Mouse (Mus musculus): ENCODE measurements around the gene Ndufs7. TPM values are rescaled to one million over a fixed set of nuclear protein-coding genes. Genes with fewer than 3 reads are reported as not detected.

Ndufs7 gene
- total and polyA plus RNA-seq, 2 experiments from 2014 or later: 291 to 430 TPM

DNA sequence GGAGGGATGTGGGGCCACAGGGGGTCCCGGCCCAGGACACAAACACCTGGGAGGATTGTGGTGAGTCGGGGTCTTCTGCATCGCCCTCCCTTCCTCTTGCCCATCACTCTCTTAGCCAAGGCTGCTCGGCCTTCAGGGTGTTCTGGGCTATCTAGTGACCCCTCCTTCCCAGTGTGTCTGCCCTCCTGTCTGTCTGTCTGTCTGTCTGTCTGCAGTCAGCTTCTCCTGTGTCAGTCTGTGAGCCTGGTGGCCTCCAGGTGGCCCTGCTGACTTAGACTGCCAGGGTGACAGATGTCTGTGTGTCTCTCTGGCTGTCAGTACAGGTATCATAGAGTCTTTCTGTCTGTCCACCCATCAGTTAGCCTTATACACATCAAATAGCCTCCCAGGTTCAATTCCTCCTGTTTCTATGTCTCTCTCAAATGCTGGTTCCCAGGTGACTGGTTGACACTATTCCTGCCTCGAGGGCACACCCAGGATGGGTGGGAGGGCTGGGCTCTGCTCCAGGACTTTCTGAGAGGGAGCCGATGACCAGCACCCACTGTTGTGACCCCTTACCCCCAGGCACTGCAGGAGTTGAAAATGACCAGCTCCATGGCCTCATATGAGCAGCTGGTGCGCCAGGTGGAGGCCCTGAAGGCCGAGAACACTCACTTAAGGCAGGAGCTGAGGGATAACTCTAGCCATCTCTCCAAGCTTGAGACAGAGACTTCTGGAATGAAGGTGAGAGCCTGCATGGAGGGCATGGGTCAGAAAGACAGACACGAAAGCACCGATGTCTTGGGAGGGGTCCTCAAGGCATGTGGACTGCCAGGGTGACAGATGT is 52.5 kb downstream of the Ndufs7 start:
- peak overlapping the region; percentile 99 for H3K27ac ChIP-seq
- peaks cover 40% of the 10 kb centered on the region for H3K4me1 ChIP-seq (ENCODE audit: insufficient read depth, low read length)
- H3K4me3 ChIP-seq (ENCODE audit: low read length): peak overlapping the region; percentile 58
- H3K9ac ChIP-seq (replicated peaks; ENCODE audit: low read length): peak overlapping the region; percentile 90
- TF ChIP-seq CTCF (IDR thresholded peaks at IDR 0.05; ENCODE audit: low read depth): peak; percentile 20; the same call in 1 of the 2 replicates
- ATAC-seq (no peak), DNase-seq (ENCODE audit: low spot score) (no peak)
- peak overlapping the region; percentile 74 for H3K4me2 ChIP-seq (ENCODE audit: low read depth, low read length)
- 44% methylated on average over 10 of the region's 10 CpGs for WGBS
- H3K36me3 ChIP-seq (ENCODE audit: insufficient read depth, low read length): peaks cover 19% of the 10 kb centered on the region
- H3K27me3 ChIP-seq (ENCODE audit: insufficient read depth, low read length): no peaks in the 10 kb centered on the region
- H3K9me3 ChIP-seq (ENCODE audit: low read length): no peaks in the 10 kb centered on the region

DNA sequence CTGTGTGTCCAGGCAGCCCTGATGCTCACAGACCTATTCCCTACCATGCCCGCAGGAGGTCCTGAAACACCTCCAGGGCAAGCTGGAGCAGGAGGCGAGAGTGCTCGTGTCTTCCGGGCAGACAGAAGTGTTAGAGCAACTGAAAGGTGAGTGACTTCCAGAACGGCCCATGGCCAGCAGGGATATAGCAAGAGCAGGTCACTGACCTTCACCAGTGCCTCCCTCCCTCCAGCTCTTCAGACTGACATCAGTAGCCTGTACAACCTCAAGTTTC is 53.1 kb downstream of the Ndufs7 start:
- no peak for TF ChIP-seq CTCF (IDR thresholded peaks at IDR 0.05; ENCODE audit: low read depth)
- H3K4me2 ChIP-seq (ENCODE audit: low read depth, low read length): peak overlapping the region; percentile 74
- DNase-seq (ENCODE audit: low spot score): no peak
- ATAC-seq: no peak
- H3K27me3 ChIP-seq (ENCODE audit: insufficient read depth, low read length): no peaks in the 10 kb centered on the region
- H3K9me3 ChIP-seq (ENCODE audit: low read length): no peaks in the 10 kb centered on the region
- 32% methylated on average over 5 of the region's 5 CpGs for WGBS
- H3K27ac ChIP-seq: peak overlapping the region; percentile 99
- peak overlapping the region; percentile 90 for H3K9ac ChIP-seq (replicated peaks; ENCODE audit: low read length)
- H3K4me1 ChIP-seq (ENCODE audit: insufficient read depth, low read length): peaks cover 34% of the 10 kb centered on the region
- H3K4me3 ChIP-seq (ENCODE audit: low read length): peak overlapping the region; percentile 58
- H3K36me3 ChIP-seq (ENCODE audit: insufficient read depth, low read length): peaks cover 25% of the 10 kb centered on the region

DNA sequence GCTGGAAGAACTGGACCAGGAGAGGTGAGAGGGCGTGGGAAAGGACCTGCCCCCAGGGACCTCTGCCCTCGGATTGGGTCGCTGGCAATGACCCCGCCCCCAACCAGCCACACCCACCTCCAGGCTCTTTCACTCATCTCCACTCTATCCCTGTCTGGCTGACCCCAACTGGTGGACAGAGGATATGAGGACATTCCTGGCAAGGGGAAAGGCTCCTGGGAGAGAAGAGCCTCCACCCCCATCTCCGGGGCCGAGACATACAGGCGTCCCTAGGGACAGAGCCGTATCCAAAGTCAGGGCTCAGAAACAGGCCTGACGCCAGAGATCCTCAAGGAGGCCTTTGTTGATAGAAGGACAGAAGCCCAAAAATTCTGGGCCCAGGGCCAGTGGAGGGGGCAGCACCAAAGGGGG is 53.6 kb downstream of the Ndufs7 start:
- Histone ChIP-seq H3K4me2 (ENCODE audit: low read depth, low read length) (peak overlapping the region; percentile 74), H3K36me3 (ENCODE audit: insufficient read depth, low read length) (peaks cover 29% of the 10 kb centered on the region), H3K4me1 (ENCODE audit: insufficient read depth, low read length) (peaks cover 30% of the 10 kb centered on the region), H3K4me3 (ENCODE audit: low read length) (peak overlapping the region; percentile 58), H3K27ac (peak overlapping the region; percentile 99), H3K9me3 (ENCODE audit: low read length) (no peaks in the 10 kb centered on the region), H3K9ac (replicated peaks; ENCODE audit: low read length) (peak overlapping the region; percentile 90; the same call in 1 of the 2 replicates), H3K27me3 (ENCODE audit: insufficient read depth, low read length) (no peaks in the 10 kb centered on the region)
- 5% methylated on average over 9 of the region's 9 CpGs for WGBS
- DNase-seq (ENCODE audit: low spot score): peak; percentile 91
- TF ChIP-seq CTCF (IDR thresholded peaks at IDR 0.05; ENCODE audit: low read depth): peak; percentile 7; the same call in 1 of the 2 replicates
- ATAC-seq: peak; percentile 64

DNA sequence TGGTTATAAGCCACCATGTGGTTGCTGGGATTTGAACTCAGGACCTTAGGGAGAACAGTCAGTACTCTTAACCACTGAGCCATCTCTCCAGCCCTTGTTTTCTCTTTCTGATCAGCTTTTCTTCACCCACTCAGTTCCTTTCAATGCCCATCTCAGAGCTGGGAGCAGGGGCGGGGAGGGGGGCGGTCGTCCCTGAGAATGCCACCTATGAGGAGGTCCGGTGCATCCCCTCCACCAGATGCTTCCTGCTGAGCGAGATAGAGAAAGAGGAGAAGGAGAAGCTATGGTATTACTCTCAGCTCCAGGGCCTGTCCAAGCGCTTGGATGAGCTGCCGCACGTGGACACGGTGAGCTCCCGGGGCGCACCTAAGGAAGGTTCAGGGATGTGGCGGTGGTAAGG is 55.5 kb downstream of the Ndufs7 start:
- Histone ChIP-seq H3K9me3 (ENCODE audit: low read length) (no peaks in the 10 kb centered on the region), H3K9ac (replicated peaks; ENCODE audit: low read length) (no peak overlapping the region), H3K4me3 (ENCODE audit: low read length) (no peak overlapping the region), H3K4me1 (ENCODE audit: insufficient read depth, low read length) (peaks cover 19% of the 10 kb centered on the region), H3K27me3 (ENCODE audit: insufficient read depth, low read length) (no peaks in the 10 kb centered on the region), H3K4me2 (ENCODE audit: low read depth, low read length) (no peak overlapping the region), H3K36me3 (ENCODE audit: insufficient read depth, low read length) (peaks cover 49% of the 10 kb centered on the region), H3K27ac (peak overlapping the region; percentile 20; the same call in 1 of the 2 replicates)
- WGBS: 43% methylated on average over 12 of the region's 12 CpGs
- TF ChIP-seq CTCF (IDR thresholded peaks at IDR 0.05; ENCODE audit: low read depth): no peak
- DNase-seq (ENCODE audit: low spot score) (no peak), ATAC-seq (no peak)

DNA sequence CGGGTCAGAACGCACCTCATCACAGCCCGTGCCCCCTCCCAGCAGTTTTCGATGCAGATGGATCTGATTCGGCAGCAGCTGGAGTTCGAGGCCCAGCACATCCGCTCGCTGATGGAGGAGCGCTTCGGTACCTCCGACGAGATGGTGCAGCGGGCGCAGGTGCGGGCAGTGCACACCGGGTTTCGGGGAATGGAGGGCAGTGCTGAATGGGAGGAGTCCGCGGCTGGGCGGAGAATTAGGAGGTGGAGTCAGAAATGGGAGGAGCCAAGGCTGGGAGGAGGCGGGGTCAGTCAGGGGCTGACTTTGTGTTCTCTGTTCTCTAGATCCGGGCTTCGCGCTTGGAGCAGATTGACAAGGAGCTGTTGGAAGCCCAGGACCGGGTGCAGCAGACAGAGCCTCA is 55.9 kb downstream of the Ndufs7 start:
- H3K4me2 ChIP-seq (ENCODE audit: low read depth, low read length): no peak overlapping the region
- ATAC-seq: no peak
- H3K4me3 ChIP-seq (ENCODE audit: low read length): no peak overlapping the region
- H3K27ac ChIP-seq: peak overlapping the region; percentile 20; the same call in 1 of the 2 replicates
- no peaks in the 10 kb centered on the region for H3K9me3 ChIP-seq (ENCODE audit: low read length)
- H3K9ac ChIP-seq (replicated peaks; ENCODE audit: low read length): no peak overlapping the region
- no peaks in the 10 kb centered on the region for H3K27me3 ChIP-seq (ENCODE audit: insufficient read depth, low read length)
- H3K4me1 ChIP-seq (ENCODE audit: insufficient read depth, low read length): peaks cover 19% of the 10 kb centered on the region
- 31% methylated on average over 25 of the region's 25 CpGs for WGBS
- TF ChIP-seq CTCF (IDR thresholded peaks at IDR 0.05; ENCODE audit: low read depth): no peak
- DNase-seq (ENCODE audit: low spot score): no peak
- peaks cover 49% of the 10 kb centered on the region for H3K36me3 ChIP-seq (ENCODE audit: insufficient read depth, low read length)

Small RNA genes within 50 kb of the gene (microRNA-seq; reads per million reads assigned to microRNA genes)
- gene Mir6911: 1.4 to 2.6 reads per million in 2 experiments

Other genes with a start within 250 kb of the Ndufs7 start
- gene Arhgap45, start 232.5 kb upstream of the Ndufs7 start, total RNA-seq (2014; rRNA removed): 2.9 and 3.3 TPM in 2 replicates
- 1.7 and 1.8 TPM in 2 replicates for gene Arhgap45, start 232.5 kb upstream of the Ndufs7 start, polyA plus RNA-seq (2015; fragmentation: Nextera tagmentation; extraction: Ambion mirVana)
- 93.3 and 100 TPM in 2 replicates for gene Polr2e, start 209.3 kb upstream of the Ndufs7 start, total RNA-seq (2014; rRNA removed)
- gene Polr2e, start 209.3 kb upstream of the Ndufs7 start, polyA plus RNA-seq (2015; fragmentation: Nextera tagmentation; extraction: Ambion mirVana): 143 TPM in 2 replicates
- 373 and 379 TPM in 2 replicates for gene Gpx4, start 202.0 kb upstream of the Ndufs7 start, total RNA-seq (2014; rRNA removed)
- 757 and 762 TPM in 2 replicates for gene Gpx4, start 202.0 kb upstream of the Ndufs7 start, polyA plus RNA-seq (2015; fragmentation: Nextera tagmentation; extraction: Ambion mirVana)
- gene Sbno2, start 143.6 kb upstream of the Ndufs7 start, total RNA-seq (2014; rRNA removed): 22.8 and 23.7 TPM in 2 replicates
- gene Sbno2, start 143.6 kb upstream of the Ndufs7 start, polyA plus RNA-seq (2015; fragmentation: Nextera tagmentation; extraction: Ambion mirVana): 6.9 and 7.8 TPM in 2 replicates
- 86.4 and 86.6 TPM in 2 replicates for gene Stk11, start 133.3 kb upstream of the Ndufs7 start, total RNA-seq (2014; rRNA removed)
- gene Stk11, start 133.3 kb upstream of the Ndufs7 start, polyA plus RNA-seq (2015; fragmentation: Nextera tagmentation; extraction: Ambion mirVana): 13.9 and 15.0 TPM in 2 replicates
- gene Atp5d, start 110.5 kb upstream of the Ndufs7 start, total RNA-seq (2014; rRNA removed): 273 and 303 TPM in 2 replicates
- gene Atp5d, start 110.5 kb upstream of the Ndufs7 start, polyA plus RNA-seq (2015; fragmentation: Nextera tagmentation; extraction: Ambion mirVana): 733 and 736 TPM in 2 replicates
- gene Cbarp, start 108.3 kb upstream of the Ndufs7 start, total RNA-seq (2014; rRNA removed): 270 and 288 TPM in 2 replicates
- gene Cbarp, start 108.3 kb upstream of the Ndufs7 start, polyA plus RNA-seq (2015; fragmentation: Nextera tagmentation; extraction: Ambion mirVana): 95.5 and 106 TPM in 2 replicates
- 146 and 172 TPM in 2 replicates for gene Midn, start 100.8 kb upstream of the Ndufs7 start, total RNA-seq (2014; rRNA removed)
- 14.7 and 15.8 TPM in 2 replicates for gene Midn, start 100.8 kb upstream of the Ndufs7 start, polyA plus RNA-seq (2015; fragmentation: Nextera tagmentation; extraction: Ambion mirVana)
- gene Cirbp, start 83.1 kb upstream of the Ndufs7 start, total RNA-seq (2014; rRNA removed): 257 and 261 TPM in 2 replicates
- 730 and 732 TPM in 2 replicates for gene Cirbp, start 83.1 kb upstream of the Ndufs7 start, polyA plus RNA-seq (2015; fragmentation: Nextera tagmentation; extraction: Ambion mirVana)
- gene 1600002K03Rik, start 76.2 kb upstream of the Ndufs7 start, total RNA-seq (2014; rRNA removed): 2.6 and 3.2 TPM in 2 replicates
- 4.3 and 4.4 TPM in 2 replicates for gene 1600002K03Rik, start 76.2 kb upstream of the Ndufs7 start, polyA plus RNA-seq (2015; fragmentation: Nextera tagmentation; extraction: Ambion mirVana)
- 24.0 and 32.8 TPM in 2 replicates for gene Efna2, start 69.6 kb upstream of the Ndufs7 start, total RNA-seq (2014; rRNA removed)
- gene Efna2, start 69.6 kb upstream of the Ndufs7 start, polyA plus RNA-seq (2015; fragmentation: Nextera tagmentation; extraction: Ambion mirVana): 23.2 and 23.8 TPM in 2 replicates
- gene Mum1, start 22.7 kb upstream of the Ndufs7 start, total RNA-seq (2014; rRNA removed): 41.5 and 49.3 TPM in 2 replicates
- 45.8 and 45.9 TPM in 2 replicates for gene Mum1, start 22.7 kb upstream of the Ndufs7 start, polyA plus RNA-seq (2015; fragmentation: Nextera tagmentation; extraction: Ambion mirVana)
- 40.9 and 44.5 TPM in 2 replicates for gene Gamt, start 11.9 kb downstream of the Ndufs7 start, total RNA-seq (2014; rRNA removed)
- 32.4 and 35.9 TPM in 2 replicates for gene Gamt, start 11.9 kb downstream of the Ndufs7 start, polyA plus RNA-seq (2015; fragmentation: Nextera tagmentation; extraction: Ambion mirVana)
- gene Dazap1, start 12.4 kb downstream of the Ndufs7 start, total RNA-seq (2014; rRNA removed): 79.1 and 104 TPM in 2 replicates
- gene Dazap1, start 12.4 kb downstream of the Ndufs7 start, polyA plus RNA-seq (2015; fragmentation: Nextera tagmentation; extraction: Ambion mirVana): 38.5 and 39.4 TPM in 2 replicates
- 1,031 and 1,483 TPM in 2 replicates for gene Rps15, start 43.3 kb downstream of the Ndufs7 start, total RNA-seq (2014; rRNA removed)
- gene Rps15, start 43.3 kb downstream of the Ndufs7 start, polyA plus RNA-seq (2015; fragmentation: Nextera tagmentation; extraction: Ambion mirVana): 676 and 682 TPM in 2 replicates
- gene Apc2, start 46.9 kb downstream of the Ndufs7 start, total RNA-seq (2014; rRNA removed): 358 and 374 TPM in 2 replicates
- gene Apc2, start 46.9 kb downstream of the Ndufs7 start, polyA plus RNA-seq (2015; fragmentation: Nextera tagmentation; extraction: Ambion mirVana): 81.3 and 97.6 TPM in 2 replicates
- 28.9 and 36.0 TPM in 2 replicates for gene 2310011J03Rik, start 71.4 kb downstream of the Ndufs7 start, total RNA-seq (2014; rRNA removed)
- 35.7 and 38.4 TPM in 2 replicates for gene 2310011J03Rik, start 71.4 kb downstream of the Ndufs7 start, polyA plus RNA-seq (2015; fragmentation: Nextera tagmentation; extraction: Ambion mirVana)
- 3.8 and 6.7 TPM in 2 replicates for gene Pcsk4, start 80.4 kb downstream of the Ndufs7 start, total RNA-seq (2014; rRNA removed)
- gene Pcsk4, start 80.4 kb downstream of the Ndufs7 start, polyA plus RNA-seq (2015; fragmentation: Nextera tagmentation; extraction: Ambion mirVana): 11.0 and 11.8 TPM in 2 replicates
- 3.7 TPM in 2 replicates for gene Reep6, start 80.8 kb downstream of the Ndufs7 start, total RNA-seq (2014; rRNA removed)
- gene Reep6, start 80.8 kb downstream of the Ndufs7 start, polyA plus RNA-seq (2015; fragmentation: Nextera tagmentation; extraction: Ambion mirVana): 5.2 and 5.5 TPM in 2 replicates
- 0.18 and 1.0 TPM in 2 replicates for gene Adamtsl5, start 99.3 kb downstream of the Ndufs7 start, total RNA-seq (2014; rRNA removed)
- 0.91 and 1.2 TPM in 2 replicates for gene Adamtsl5, start 99.3 kb downstream of the Ndufs7 start, polyA plus RNA-seq (2015; fragmentation: Nextera tagmentation; extraction: Ambion mirVana)
- 15.7 and 18.3 TPM in 2 replicates for gene Plk5, start 107.3 kb downstream of the Ndufs7 start, total RNA-seq (2014; rRNA removed)
- 8.9 and 9.3 TPM in 2 replicates for gene Plk5, start 107.3 kb downstream of the Ndufs7 start, polyA plus RNA-seq (2015; fragmentation: Nextera tagmentation; extraction: Ambion mirVana)
- gene Mex3d, start 138.5 kb downstream of the Ndufs7 start, total RNA-seq (2014; rRNA removed): 129 and 145 TPM in 2 replicates
- 11.6 and 14.2 TPM in 2 replicates for gene Mex3d, start 138.5 kb downstream of the Ndufs7 start, polyA plus RNA-seq (2015; fragmentation: Nextera tagmentation; extraction: Ambion mirVana)
- gene Mbd3, start 150.4 kb downstream of the Ndufs7 start, total RNA-seq (2014; rRNA removed): 48.2 and 50.4 TPM in 2 replicates
- gene Mbd3, start 150.4 kb downstream of the Ndufs7 start, polyA plus RNA-seq (2015; fragmentation: Nextera tagmentation; extraction: Ambion mirVana): 166 and 175 TPM in 2 replicates
- 369 and 391 TPM in 2 replicates for gene Uqcr11, start 157.7 kb downstream of the Ndufs7 start, total RNA-seq (2014; rRNA removed)
- 897 and 981 TPM in 2 replicates for gene Uqcr11, start 157.7 kb downstream of the Ndufs7 start, polyA plus RNA-seq (2015; fragmentation: Nextera tagmentation; extraction: Ambion mirVana)
- 132 TPM in 2 replicates for gene Tcf3, start 184.5 kb downstream of the Ndufs7 start, total RNA-seq (2014; rRNA removed)
- 36.2 and 36.4 TPM in 2 replicates for gene Tcf3, start 184.5 kb downstream of the Ndufs7 start, polyA plus RNA-seq (2015; fragmentation: Nextera tagmentation; extraction: Ambion mirVana)
- 2.5 and 5.0 TPM in 2 replicates for gene Onecut3, start 245.7 kb downstream of the Ndufs7 start, total RNA-seq (2014; rRNA removed)
- 0.57 and 0.74 TPM in 2 replicates for gene Onecut3, start 245.7 kb downstream of the Ndufs7 start, polyA plus RNA-seq (2015; fragmentation: Nextera tagmentation; extraction: Ambion mirVana)